Mouse (Mus musculus): ENCODE data around the gene Rab11fip4. TPM values are rescaled to one million over a fixed set of nuclear protein-coding genes. Genes with fewer than 3 reads are reported as not detected.

Gene Rab11fip4
- polyA plus RNA-seq, 1 experiment: not detected

DNA sequence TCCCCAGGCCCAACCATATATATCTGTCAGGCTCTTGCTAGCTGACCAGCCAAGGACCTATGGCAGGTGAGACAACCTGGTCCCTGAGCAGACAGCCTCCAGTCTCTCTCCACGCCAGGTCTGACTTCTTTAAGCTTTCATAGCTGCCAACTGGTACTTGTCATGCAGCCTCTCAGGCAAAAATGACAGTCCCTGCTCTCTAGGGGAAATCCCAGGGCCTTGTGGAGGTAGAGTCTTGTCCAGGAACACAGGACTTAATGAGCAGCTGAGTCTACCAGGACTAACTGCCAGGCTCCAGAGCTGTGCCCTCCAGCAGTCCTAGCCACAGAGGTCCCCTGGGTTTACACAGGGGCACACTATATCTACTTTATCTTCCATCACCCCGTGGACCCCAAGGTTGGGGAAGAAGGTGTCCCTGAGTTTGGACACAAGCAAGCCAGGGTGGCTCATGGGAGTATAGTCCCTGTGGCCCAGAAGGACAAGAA lies 85.5 kb downstream of the Rab11fip4 start:
- no peak for TF ChIP-seq GATA1 (IDR thresholded peaks at IDR 0.05; ENCODE audit: low read length)

DNA sequence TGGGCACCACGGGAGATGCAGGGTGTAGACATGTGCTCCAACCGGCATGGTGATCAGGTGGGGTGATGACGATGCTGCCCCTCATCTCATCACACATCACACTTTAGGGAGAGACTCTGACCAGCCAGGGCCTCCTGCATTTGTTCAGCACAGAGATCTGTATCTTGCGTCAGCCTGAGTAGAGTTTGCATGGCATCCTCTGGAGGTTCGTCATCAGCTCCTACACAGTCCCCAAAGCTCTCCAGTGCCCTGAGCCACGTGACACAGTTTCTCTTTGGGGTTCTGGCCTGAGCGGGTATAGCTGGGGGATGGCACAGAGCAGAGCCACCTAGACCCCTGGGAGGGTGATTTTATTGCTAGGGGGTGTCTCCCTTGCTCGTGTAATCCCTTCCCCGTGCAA lies 86.4 kb downstream of the Rab11fip4 start:
- TF ChIP-seq GATA1 (IDR thresholded peaks at IDR 0.05; ENCODE audit: low read length): no peak

DNA sequence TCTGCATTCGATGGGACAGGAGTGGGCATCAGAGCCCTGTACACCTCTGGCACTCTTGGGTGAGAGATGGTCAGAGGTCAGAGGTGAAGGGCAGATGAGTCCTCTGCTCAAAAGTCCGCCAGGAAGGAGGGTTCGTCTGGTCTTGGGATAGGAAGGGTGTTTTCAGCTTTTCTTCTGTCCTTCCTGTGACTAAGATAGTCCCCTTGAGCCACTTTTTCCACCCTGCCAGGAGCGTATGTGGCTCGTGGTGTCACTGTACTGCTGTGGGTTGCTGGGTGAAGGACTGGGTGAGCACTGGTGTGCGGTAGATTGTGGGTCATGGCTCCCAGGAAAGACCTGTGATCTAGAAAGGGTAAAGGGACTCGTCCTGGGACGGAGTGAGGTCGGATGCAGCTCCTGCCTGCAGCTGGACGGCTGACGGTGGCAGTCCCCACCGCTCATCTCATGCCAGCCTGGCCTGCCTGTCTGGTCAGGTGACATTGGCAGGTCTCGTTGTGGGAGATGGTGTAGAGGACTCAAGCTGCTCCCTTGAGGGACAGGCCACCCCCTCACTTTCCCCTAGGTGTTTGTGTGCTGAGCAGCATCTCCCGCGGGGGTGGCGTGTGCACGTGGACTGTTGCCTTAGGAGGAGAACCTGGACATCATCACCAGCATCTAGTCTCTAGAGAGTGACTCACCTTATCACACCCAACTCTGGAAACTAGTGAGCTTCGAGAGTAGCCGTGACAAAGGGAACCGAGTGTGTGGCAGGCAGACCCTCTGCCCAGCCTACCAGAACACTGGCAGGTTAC lies 87.5 kb downstream of the Rab11fip4 start:
- no peak for TF ChIP-seq GATA1 (IDR thresholded peaks at IDR 0.05; ENCODE audit: low read length)

DNA sequence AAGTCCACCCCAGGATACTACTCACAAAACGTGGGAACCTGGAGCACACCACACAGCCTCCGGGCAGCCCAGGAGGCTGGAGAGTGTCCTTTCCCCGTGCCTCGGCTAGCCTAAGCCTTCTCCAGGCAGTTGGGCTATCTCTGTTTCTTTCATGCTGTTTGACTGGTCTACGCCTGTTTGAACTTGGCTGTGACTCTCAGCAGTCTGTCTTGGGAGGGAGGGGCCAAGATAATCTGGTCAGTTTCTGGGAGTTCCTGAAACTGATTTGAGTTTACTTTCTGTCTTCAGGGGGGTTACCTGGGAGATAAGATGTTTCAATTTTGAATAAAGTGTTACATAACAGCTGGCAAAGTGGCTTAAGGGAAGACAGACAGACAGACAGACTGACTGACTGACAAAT lies 88.9 kb downstream of the Rab11fip4 start:
- no peak for TF ChIP-seq GATA1 (IDR thresholded peaks at IDR 0.05; ENCODE audit: low read length)

GRCm38 (mm10) chr11:79680559-79680958 lies 89.5 kb downstream of the Rab11fip4 start:
- no peak for TF ChIP-seq GATA1 (IDR thresholded peaks at IDR 0.05; ENCODE audit: low read length)

DNA sequence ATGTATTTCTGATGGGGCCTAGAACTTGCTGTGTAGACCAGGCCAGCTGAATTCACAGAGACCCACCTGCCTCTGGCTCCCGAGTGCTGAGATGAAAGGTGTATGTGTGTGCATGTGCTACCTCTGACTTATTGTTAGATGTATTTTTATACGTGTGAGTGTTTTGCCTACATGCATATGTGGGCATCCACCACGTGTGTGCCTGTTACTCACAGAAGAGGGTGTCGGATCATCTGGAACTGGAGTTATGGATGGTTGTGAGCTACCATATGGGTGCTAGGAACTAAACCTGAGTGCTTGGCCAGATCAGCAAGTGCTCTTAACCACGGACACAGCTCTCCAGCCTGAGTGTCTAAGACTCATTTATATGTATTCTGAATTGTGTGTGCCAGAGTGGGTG lies 90.2 kb downstream of the Rab11fip4 start:
- no peak for TF ChIP-seq GATA1 (IDR thresholded peaks at IDR 0.05; ENCODE audit: low read length)

DNA sequence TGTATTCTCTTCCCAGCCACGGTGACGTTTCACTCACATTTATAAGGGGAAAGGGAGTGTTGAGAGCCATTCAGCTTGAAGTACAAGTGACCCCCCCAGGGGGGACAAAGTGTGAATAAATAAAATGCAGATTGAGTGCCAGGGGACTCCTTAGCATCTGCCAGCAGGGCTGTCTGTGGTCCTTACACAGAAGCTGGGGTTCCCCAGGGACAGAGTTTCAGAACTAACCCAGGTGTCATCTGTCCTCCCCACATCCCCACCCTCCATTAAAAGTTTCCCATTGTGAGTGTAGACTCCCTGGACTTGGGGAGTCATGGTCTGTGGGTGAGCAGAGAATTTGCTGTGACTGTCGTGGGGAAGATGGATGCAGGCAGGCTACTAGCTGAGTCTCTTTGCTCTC lies 90.8 kb downstream of the Rab11fip4 start:
- no peak for TF ChIP-seq GATA1 (IDR thresholded peaks at IDR 0.05; ENCODE audit: low read length)

- no peak for TF ChIP-seq GATA1 (IDR thresholded peaks at IDR 0.05; ENCODE audit: low read length)
Measured at GRCm38 (mm10) chr11:79685109-79685508, 94.1 kb downstream of the Rab11fip4 start.

DNA sequence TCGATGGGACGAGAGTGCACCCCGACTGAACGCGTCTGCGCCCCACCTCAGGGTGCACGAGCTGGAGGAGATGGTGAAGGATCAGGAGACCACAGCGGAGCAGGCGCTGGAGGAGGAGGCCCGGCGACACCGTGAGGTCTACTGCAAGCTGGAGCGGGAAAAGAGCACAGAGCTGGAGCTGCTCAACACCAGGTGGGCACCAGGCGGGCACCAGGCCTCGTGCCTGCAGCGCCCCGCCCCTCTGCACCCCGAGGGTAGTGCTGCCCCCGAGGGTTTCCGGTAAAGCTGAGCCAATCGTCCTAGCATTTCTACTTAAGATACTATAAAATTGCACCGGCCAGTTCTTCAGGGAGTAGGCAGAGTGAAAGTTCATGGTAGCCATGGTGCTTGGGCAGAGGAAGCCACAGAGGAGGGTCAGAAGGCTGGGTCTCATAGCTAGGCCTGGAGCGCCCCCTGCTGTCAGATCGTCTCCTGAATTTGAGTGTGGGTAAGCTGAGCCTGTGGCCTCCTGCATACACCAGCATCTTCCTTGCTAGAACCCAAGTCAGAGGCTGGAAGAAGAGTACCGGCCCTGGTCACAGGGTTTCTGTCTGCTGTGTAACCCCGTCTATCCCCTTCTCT lies 95.6 kb downstream of the Rab11fip4 start:
- TF ChIP-seq GATA1 (IDR thresholded peaks at IDR 0.05; ENCODE audit: low read length): no peak

DNA sequence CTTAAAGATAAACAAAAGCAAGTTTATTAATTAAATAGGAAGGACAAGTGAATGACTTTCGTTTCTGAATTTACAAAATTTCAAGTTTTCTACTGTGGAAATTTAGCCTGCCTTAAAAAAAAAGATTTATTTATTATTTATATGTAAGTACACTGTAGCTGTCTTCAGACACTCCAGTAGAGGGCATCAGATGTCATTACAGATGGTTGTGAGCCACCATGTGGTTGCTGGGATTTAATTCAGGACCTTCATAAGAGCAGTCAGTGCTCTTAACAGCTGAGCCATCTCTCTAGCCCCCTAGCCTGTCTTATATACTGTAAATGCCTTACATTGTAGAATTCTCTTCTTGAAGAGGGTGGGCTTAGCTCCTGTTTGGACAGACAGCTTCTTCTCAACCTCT lies 98.9 kb downstream of the Rab11fip4 start:
- no peak for TF ChIP-seq GATA1 (IDR thresholded peaks at IDR 0.05; ENCODE audit: low read length)

DNA sequence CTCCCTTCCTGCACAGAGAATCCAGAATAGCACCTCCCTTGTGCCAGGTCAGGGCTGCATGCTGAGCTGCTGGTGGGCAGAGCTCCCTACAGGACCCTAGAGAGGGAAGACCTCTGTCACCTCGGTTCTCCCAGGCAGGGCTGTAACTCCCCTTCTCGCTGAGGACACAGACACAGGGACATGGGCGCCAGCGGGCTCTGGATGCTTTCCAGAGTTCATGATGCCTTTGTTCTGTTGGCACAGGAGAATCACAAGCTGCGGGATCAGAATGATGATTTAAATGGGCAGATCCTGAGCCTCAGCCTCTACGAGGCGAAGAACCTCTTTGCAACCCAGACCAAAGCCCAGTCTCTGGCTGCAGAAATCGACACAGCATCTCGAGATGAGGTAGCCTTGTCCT lies 100.5 kb downstream of the Rab11fip4 start:
- no peak for TF ChIP-seq GATA1 (IDR thresholded peaks at IDR 0.05; ENCODE audit: low read length)

GRCm38 (mm10) chr11:79696390-79697307 lies 105.6 kb downstream of the Rab11fip4 start:
- TF ChIP-seq GATA1 (IDR thresholded peaks at IDR 0.05; ENCODE audit: low read length): no peak

- no peak for TF ChIP-seq GATA1 (IDR thresholded peaks at IDR 0.05; ENCODE audit: low read length)
Measured at GRCm38 (mm10) chr11:79698071-79698470, 107.1 kb downstream of the Rab11fip4 start.

- TF ChIP-seq GATA1 (IDR thresholded peaks at IDR 0.05; ENCODE audit: low read length): no peak
Measured at GRCm38 (mm10) chr11:79701466-79701865, 110.5 kb downstream of the Rab11fip4 start.

- no peak for TF ChIP-seq GATA1 (IDR thresholded peaks at IDR 0.05; ENCODE audit: low read length)
Measured at GRCm38 (mm10) chr11:79702092-79702491, 111.1 kb downstream of the Rab11fip4 start.

DNA sequence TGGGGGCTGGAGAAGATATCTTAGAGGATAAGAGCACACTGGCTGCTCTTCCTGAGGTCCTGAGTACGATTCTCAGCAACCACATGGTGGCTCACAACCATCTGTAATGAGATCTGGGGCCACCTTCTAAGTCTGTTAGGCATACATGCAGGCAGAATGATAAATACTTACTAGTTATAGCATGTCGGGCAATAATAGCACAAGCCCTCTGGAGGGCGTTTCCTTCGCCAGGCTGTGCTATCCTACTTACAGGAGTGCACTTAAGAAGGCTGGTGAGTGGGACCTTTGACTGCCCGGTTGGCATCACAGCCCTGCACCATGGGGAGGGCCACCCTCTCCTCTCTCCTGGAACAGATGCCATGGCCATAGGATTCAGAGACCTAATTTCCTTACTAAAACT lies 112.4 kb downstream of the Rab11fip4 start:
- no peak for TF ChIP-seq GATA1 (IDR thresholded peaks at IDR 0.05; ENCODE audit: low read length)
